Mouse (Mus musculus): ENCODE measurements around the gene Dcst1. TPM values are rescaled to one million over a fixed set of nuclear protein-coding genes. Genes with fewer than 3 reads are reported as not detected.

Dcst1 gene
- total and polyA plus RNA-seq, 2 experiments from 2014 or later: 1.3 TPM; not detected in 1

DNA sequence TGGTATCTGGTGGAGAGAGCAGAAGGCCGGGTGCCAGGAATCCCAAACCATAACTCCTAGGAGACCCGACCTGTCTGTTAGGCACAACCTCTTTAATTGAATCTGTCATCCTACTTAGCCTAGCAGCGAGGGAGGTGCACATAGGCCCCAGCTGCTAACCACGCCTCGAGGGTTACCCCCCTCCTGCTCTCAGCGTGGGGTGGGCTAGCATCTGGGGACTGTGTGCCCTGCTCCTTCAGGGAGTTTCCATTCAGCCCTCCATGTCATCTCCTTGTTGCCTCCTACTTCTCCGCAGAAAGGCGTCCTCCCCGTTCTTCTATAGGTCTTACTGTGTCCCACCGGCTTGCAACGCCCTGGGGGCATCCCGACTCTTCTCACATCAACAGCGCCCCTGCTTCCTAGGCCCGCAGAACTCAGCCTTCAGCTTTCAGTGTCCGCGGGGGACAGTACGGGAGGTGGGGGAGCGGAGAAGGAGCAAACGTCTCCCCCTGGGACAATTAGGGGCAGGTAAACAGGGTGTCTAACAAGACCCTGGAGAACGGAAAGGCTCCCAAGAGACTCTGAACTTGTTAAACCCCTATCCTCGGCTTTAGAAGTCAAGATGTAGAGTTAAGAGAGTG, 46.0 kb downstream of the Dcst1 start:
- 10% methylated on average over 21 of the region's 21 CpGs for WGBS
- Histone ChIP-seq H3K27me3 (ENCODE audit: insufficient read depth, low read length) (no peaks in the 10 kb centered on the region), H3K4me3 (ENCODE audit: low read depth, low read length) (peak overlapping the region; percentile 68), H3K36me3 (ENCODE audit: insufficient read depth) (peaks cover 15% of the 10 kb centered on the region), H3K4me1 (ENCODE audit: insufficient read depth) (peaks cover 13% of the 10 kb centered on the region), H3K9me3 (ENCODE audit: low read length) (no peaks in the 10 kb centered on the region), H3K4me2 (ENCODE audit: low read depth) (peak overlapping the region; percentile 77), H3K27ac (ENCODE audit: low read depth, low read length) (peak overlapping the region; percentile 97), H3K9ac (peak overlapping the region; percentile 90)
- TF ChIP-seq CTCF (IDR thresholded peaks at IDR 0.05; ENCODE audit: low read depth): no peak
- DNase-seq (no peak), ATAC-seq (no peak)

DNA sequence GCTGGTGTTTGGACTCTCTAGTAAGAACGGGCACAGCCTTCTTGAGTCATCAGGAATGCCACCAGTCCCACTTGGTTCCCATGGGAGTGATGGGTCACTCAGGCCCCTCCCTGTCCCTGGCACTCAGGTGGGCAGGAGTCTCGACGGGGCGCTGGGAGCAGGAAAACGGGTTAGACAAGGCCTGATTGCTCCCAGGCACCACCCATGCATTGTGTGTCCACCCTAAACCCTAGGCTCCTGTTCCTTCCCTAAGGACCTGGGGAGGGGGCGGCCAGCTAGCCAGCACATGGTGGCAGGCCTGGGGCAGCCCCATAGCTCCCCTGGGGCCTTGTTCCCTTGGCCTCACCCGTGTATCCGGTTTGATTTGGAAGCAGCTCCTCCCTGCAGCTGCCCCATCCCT, 46.7 kb downstream of the Dcst1 start:
- Histone ChIP-seq H3K36me3 (ENCODE audit: insufficient read depth) (peaks cover 16% of the 10 kb centered on the region), H3K4me2 (ENCODE audit: low read depth) (no peak overlapping the region), H3K9ac (no peak overlapping the region), H3K27me3 (ENCODE audit: insufficient read depth, low read length) (no peaks in the 10 kb centered on the region), H3K4me3 (ENCODE audit: low read depth, low read length) (no peak overlapping the region), H3K4me1 (ENCODE audit: insufficient read depth) (peaks cover 13% of the 10 kb centered on the region), H3K27ac (ENCODE audit: low read depth, low read length) (no peak overlapping the region), H3K9me3 (ENCODE audit: low read length) (no peaks in the 10 kb centered on the region)
- TF ChIP-seq CTCF (IDR thresholded peaks at IDR 0.05; ENCODE audit: low read depth): no peak
- 75% methylated on average over 8 of the region's 8 CpGs for WGBS
- no peak for ATAC-seq
- no peak for DNase-seq

DNA sequence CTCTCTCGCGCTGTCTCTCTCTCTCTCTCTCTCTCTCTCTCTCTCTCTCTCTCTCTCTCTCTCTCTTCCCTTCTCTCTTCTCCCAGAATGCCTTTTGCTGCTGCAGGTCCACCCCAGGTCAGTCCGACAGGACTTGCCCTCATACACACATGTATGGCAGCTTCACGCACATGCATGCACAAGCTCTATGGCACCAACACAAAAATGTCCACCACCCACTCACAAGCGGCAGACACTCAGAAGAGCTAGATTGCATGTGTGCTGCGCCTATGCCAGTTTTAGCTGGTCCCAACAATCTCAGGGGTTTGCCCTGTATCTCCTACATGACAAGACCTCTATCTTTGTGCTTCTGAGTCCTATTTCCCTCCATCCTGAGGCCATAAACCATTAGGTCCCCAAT, 47.8 kb downstream of the Dcst1 start:
- no peak for ATAC-seq
- no peak overlapping the region for H3K9ac ChIP-seq
- peak overlapping the region; percentile 40 for H3K4me2 ChIP-seq (ENCODE audit: low read depth)
- H3K4me3 ChIP-seq (ENCODE audit: low read depth, low read length): no peak overlapping the region
- WGBS: 53% methylated on average over 6 of the region's 6 CpGs
- no peak for DNase-seq
- H3K27me3 ChIP-seq (ENCODE audit: insufficient read depth, low read length): no peaks in the 10 kb centered on the region
- no peaks in the 10 kb centered on the region for H3K9me3 ChIP-seq (ENCODE audit: low read length)
- peaks cover 13% of the 10 kb centered on the region for H3K4me1 ChIP-seq (ENCODE audit: insufficient read depth)
- TF ChIP-seq CTCF (IDR thresholded peaks at IDR 0.05; ENCODE audit: low read depth): no peak
- H3K36me3 ChIP-seq (ENCODE audit: insufficient read depth): peaks cover 22% of the 10 kb centered on the region
- peak overlapping the region; percentile 62 for H3K27ac ChIP-seq (ENCODE audit: low read depth, low read length)

DNA sequence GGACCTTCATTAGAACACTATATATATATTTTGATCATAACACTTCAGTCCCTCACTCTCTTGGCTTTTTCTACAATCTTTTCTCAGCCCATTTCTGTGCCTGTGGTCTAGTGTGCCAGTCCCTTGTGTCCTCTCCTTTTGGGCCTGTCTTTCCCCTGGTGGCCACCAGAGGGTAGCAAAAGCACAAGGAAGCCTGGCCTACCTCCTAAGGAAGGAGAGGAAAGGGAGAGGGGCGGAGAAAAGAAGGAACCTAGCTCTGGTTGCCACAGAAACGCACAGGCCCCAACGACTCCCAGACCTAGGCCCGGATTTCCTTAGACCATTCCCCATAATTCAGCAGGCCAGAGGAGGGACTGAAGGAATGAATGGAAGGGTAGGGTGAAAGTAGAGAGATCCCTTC, 48.2 kb downstream of the Dcst1 start:
- TF ChIP-seq CTCF (IDR thresholded peaks at IDR 0.05; ENCODE audit: low read depth): peak; percentile 97
- H3K27ac ChIP-seq (ENCODE audit: low read depth, low read length): peak overlapping the region; percentile 62
- peak overlapping the region; percentile 40 for H3K4me2 ChIP-seq (ENCODE audit: low read depth)
- peaks cover 13% of the 10 kb centered on the region for H3K4me1 ChIP-seq (ENCODE audit: insufficient read depth)
- 0% methylated on average over 4 of the region's 4 CpGs for WGBS
- H3K36me3 ChIP-seq (ENCODE audit: insufficient read depth): peaks cover 22% of the 10 kb centered on the region
- no peak overlapping the region for H3K4me3 ChIP-seq (ENCODE audit: low read depth, low read length)
- DNase-seq (peak; percentile 90), ATAC-seq (peak; percentile 40)
- H3K9ac ChIP-seq: no peak overlapping the region
- no peaks in the 10 kb centered on the region for H3K9me3 ChIP-seq (ENCODE audit: low read length)
- no peaks in the 10 kb centered on the region for H3K27me3 ChIP-seq (ENCODE audit: insufficient read depth, low read length)

DNA sequence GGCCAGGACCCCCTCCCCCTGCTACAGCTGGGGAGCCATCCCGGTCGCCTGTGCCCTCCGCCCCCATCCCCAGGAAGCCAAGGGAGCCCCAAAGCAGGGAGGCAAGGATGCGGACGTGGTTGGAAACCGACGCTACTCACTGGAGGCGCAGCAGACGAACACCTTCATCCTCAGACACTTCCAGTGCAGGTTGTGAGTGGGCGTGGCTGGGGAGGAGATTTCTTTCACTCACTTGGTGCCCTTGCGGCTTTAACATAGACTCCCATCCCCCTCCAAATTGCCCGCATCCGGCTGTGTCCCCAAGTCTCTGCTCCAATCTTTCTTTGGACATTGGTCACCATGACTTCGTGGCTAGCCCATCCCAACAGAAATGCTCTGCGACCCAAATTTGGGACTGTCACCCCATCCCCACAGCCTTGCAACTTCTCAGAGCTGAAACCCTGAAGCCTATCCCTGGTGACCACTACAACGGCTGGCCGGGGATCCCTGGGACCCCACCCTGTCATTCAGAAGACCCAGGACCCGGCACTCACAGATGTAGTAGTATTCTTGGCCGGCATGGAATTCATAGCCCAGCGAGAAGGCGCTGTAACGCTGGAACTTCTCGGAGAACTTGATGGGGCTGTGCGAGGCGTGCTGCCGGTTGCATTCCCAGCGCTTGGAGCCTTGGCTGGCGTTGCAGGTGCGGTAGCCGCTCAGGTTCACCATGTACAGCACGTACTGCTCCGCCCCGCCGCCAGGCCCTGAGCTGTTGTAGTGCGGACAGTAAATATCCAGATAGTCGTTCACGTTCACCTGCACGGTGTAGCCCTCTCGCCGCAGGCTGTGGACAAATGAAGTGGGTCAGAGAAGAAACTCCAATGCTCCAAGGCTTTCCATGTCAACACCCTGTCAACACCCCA, 48.9 kb downstream of the Dcst1 start:
- no peak for ATAC-seq
- peaks cover 13% of the 10 kb centered on the region for H3K4me1 ChIP-seq (ENCODE audit: insufficient read depth)
- DNase-seq: no peak
- peaks cover 22% of the 10 kb centered on the region for H3K36me3 ChIP-seq (ENCODE audit: insufficient read depth)
- no peak overlapping the region for H3K4me3 ChIP-seq (ENCODE audit: low read depth, low read length)
- no peak overlapping the region for H3K9ac ChIP-seq
- TF ChIP-seq CTCF (IDR thresholded peaks at IDR 0.05; ENCODE audit: low read depth): no peak
- H3K27ac ChIP-seq (ENCODE audit: low read depth, low read length): no peak overlapping the region
- H3K27me3 ChIP-seq (ENCODE audit: insufficient read depth, low read length): no peaks in the 10 kb centered on the region
- H3K9me3 ChIP-seq (ENCODE audit: low read length): no peaks in the 10 kb centered on the region
- 11% methylated on average over 40 of the region's 40 CpGs for WGBS
- peak overlapping the region; percentile 40 for H3K4me2 ChIP-seq (ENCODE audit: low read depth)

DNA sequence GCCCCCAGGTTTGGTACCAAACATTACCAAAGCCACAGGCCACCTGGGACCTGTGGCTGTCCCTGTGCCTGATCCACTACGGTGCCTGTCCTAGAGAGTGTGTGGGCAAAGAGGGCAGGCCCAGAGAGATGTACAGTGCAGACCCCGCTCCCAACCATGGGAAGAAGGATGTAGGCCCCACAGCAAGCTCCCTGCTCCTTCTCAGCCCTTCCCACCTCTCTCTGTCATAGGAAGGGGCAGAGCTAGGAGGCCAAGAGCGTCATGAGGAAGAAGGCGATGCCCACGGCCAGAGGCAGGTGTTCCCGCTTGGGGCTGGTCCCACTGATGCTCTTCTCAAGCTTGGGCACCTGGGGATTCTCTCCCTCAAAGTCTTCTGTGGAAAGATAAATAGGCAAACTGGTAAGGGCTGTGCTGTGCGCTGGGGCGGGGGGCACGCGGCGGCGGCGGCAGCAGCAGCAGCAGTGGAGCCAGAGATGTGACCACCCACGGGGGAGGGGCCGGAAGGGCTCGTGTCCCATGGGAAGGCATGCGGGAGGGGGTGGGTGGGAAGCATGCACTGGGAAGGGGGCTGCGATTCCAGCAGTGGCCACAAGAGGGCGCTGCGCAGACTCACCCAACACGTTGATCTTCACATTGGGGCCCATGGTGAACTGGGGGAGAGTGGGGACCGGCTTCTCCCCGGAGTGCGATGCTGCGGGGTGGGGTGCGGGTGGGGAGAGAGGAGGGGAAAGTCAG, 49.7 kb downstream of the Dcst1 start:
- no peak overlapping the region for H3K4me3 ChIP-seq (ENCODE audit: low read depth, low read length)
- H3K27me3 ChIP-seq (ENCODE audit: insufficient read depth, low read length): no peaks in the 10 kb centered on the region
- ATAC-seq: no peak
- H3K27ac ChIP-seq (ENCODE audit: low read depth, low read length): no peak overlapping the region
- no peaks in the 10 kb centered on the region for H3K9me3 ChIP-seq (ENCODE audit: low read length)
- peak; percentile 91 for TF ChIP-seq CTCF (IDR thresholded peaks at IDR 0.05; ENCODE audit: low read depth)
- H3K4me1 ChIP-seq (ENCODE audit: insufficient read depth): peaks cover 13% of the 10 kb centered on the region
- WGBS: 9% methylated on average over 24 of the region's 26 CpGs
- peak overlapping the region; percentile 40 for H3K4me2 ChIP-seq (ENCODE audit: low read depth)
- H3K9ac ChIP-seq: peak overlapping the region; percentile 18; the same call in 1 of the 2 replicates
- H3K36me3 ChIP-seq (ENCODE audit: insufficient read depth): peaks cover 22% of the 10 kb centered on the region
- peak; percentile 83 for DNase-seq

All from forebrain, postnatal 0 days (tissue).